Mouse (Mus musculus) erythroblast, adult 5-6 weeks (primary cell): ENCODE measurements around the gene Mfsd9. TPM values are rescaled to one million over a fixed set of nuclear protein-coding genes. Genes with fewer than 3 reads are reported as not detected.

Source experiments
- ATAC-seq: replicated peaks from 2 replicates; pipeline ENCODE4 v1.8.0; 2016; ENCODE audit warnings: moderate number of reproducible peaks, mild to moderate bottlenecking, moderate TSS enrichment, inconsistent platforms; ENCODE audit not compliant: poor library complexity, low FRiP score, severe bottlenecking
- total RNA-seq, 2 experiments: library from RNA; stranded (forward) in 1 of 2; stranded (reverse) in 1 of 2; fragments of 150-400 nt in 1 of 2; fragments of 200-764, 138-1000 nt in 1 of 2; gene quantifications; 2 replicates each; pipeline versions ENCODE4 v1.2.3 to v1.2.4; 2015 to 2017; ENCODE audit warnings: low replicate concordance in 2 of 2

Gene Mfsd9
- total RNA-seq (2015; ENCODE audit: low replicate concordance) (0.63 TPM in 1 of 2 replicates, not detected in the other), total RNA-seq (2017; ENCODE audit: low replicate concordance) (1.5 and 2.6 TPM in 2 replicates)

DNA sequence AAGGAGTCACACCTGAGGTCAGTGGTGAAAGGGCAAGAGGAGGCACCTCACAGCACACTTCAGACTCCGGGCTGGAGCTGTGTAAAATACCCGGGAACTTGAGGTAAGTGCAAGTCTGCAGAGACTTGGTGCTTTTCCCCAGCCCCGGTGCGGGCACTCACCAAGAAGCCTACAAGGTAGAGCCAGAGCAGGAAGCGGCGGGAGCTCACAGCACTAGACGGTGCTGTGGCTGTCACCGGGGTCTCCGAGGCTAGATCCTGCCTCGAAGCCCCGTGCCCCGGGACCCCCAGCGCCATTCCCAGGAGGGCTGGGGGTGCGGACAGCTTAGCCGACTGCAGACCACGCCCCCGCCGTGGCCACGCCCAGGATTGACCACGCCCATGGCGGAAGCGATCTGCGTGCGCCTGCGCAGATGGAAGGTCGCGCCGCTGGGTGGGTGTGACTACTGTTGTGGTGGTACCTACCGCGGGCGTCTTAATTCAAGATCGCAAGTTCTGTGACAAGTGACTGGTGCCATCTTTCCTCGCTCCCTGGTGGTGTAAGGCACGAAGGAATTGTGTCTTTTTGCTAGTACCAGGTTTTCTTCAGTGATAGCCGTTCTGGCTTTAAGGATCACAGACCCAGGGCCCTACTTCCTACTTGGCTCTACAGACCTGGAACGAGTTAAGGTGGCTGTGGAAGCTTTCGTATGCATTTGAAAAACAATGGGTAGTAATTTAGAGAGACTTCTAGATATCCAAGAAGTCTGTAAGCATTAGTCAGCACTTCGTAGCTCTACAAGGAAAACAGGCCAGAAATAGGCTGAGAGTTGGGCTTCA, at the start of gene Mfsd9:
Gene Mfsd9 (minus strand): TSS at position 364 of the 818 bp plus-strand sequence.
- peak; percentile 98 for ATAC-seq

DNA sequence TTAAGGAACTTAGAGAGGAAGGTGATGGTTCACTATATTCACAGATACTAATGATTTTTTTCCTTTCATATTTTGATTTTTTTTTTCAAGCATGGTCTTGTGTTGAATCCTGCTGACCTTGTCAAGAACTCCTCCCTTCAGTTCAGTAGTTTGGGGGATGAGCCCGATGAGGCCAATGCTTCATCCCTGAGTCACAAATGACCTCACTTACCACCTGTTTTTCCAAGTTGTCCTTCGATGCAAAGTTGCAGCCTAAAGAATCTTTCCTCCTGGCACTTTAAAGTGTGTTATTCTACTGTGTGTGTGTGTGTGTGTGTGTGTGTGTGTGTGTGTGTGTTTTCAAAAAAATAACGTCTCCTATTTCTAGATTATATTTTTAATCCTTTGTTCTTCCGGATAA, 45.0 kb upstream of the Mfsd9 start:
- no peak for ATAC-seq

DNA sequence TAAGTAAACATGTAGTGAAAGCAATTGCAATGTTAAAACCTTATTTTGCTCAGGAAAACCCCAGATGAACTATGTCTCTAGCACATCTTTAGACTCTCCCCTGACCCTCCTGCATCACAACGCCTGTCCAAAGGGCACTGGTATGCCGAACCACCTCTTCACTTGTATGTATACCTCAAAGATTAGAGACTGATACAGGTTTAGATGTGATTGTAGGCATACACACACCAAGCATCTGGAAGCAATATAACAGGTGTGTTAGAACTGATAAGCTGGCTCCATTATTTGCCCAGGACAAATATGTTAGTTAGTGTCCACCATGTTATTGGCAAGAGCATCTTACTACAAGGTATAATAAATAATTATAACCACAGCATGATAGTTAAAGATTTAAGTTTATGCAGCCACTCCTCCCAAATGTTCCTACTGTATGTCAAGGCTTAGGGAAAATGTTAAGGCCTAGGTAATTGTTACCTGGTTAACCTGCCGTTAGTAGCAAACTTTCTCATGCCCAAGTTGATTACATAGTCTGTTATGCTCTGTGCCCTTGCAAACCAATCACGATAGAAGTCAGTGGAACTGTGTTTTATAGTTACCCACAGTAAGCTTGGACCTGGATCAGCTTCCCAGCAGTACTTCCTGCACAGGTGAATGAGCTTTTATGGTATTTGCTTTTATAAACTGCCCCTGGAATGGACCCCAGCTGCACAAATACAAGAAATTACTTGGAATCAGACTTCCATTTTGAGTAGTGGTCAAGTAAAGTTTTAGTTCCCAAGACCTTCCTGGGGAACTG, 40.4 kb upstream of the Mfsd9 start:
- no peak for ATAC-seq

DNA sequence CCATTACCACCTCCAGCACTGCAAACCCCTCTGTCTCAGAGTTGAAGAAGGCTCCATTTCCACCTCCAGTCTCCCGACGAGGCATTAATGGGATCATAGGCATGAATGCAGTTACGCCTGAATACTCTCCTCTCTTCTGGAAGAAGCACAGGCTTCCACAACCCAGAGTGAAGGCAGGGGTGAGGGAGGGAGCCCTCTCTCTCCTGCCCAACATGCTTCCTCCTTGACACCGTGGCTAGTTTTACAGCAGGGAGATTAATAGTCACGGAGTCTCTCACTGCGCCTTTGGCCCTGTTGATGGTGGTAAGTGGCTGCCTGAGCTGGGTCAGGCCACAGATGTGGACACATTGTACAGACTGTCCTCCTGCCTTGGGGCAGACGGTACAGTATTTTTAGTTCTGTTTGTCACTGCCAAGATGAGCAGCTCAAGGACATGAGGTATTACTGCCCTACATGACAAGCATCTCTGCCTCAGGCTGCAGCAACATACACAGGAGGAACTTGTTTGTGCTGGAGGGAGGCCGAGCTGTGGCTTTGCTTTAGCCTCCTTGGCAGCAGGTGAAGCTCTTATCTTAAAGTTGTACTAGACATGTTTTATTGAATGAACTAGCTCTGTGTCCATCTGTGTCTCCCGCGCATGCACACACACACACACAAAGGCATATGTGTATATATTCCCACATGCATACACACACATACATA, 38.9 kb upstream of the Mfsd9 start:
- no peak for ATAC-seq

DNA sequence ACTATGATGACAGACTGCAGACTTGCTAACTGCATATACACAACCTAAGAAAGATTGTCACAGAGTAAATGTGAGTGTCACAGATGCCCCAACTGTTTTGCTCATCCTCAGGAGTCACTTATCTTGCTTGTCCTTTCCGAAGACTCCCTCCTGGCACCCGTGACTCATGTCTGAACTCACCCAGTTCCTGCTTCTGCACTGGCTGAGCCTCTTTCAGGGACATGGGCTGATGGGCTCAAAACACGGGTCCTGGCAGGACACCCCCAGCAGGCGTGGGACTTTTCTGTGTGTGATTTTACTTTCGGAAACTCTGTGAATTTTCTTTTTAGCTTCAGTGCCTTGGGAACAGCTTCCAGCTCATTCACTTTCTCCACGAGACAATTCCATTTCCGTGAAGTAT, 35.3 kb upstream of the Mfsd9 start:
- no peak for ATAC-seq

DNA sequence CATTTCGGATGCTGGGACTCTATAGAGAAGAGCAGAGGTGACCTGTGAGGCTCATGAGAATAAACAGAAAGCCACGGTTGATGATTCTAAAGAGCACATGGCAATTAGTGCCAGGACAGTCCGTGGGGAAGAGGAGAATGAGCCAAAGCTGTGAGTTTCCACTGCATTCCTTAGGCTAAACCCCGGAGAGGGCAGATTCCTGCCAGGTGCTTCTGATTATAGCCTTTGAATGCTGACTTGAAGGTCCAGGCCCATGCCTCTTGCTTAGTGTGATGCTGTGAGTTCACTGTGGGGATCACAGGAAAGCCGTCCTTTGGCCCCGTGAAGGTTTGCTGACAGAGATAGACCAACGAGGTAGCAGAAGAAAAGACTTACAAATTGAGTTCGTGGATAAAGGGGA, 34.4 kb upstream of the Mfsd9 start:
- ATAC-seq, result no peak

DNA sequence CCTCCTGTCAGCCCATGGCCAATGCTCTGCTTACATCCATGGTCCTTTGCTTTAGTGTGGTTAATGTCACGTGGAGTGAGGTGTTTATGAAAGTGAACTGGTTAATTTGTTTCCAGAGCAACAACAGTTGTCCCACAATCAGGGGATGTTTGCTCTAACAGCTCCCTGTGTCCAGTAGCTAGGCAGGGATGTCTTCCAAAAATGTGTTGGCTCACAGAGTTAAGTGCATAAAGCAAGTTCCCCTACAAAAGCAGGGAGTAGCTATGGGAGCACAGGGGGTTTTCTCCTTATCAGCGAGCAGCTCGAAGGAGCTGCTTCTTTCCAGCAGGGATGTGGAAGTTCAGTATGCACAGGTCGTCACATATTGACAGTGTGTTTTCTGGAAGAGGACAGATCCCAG, 34.0 kb upstream of the Mfsd9 start:
- ATAC-seq, result no peak

- ATAC-seq, result no peak
These were observed 24.8 kb upstream of the Mfsd9 start for GRCm38 (mm10) chr1:40815071-40815845.

DNA sequence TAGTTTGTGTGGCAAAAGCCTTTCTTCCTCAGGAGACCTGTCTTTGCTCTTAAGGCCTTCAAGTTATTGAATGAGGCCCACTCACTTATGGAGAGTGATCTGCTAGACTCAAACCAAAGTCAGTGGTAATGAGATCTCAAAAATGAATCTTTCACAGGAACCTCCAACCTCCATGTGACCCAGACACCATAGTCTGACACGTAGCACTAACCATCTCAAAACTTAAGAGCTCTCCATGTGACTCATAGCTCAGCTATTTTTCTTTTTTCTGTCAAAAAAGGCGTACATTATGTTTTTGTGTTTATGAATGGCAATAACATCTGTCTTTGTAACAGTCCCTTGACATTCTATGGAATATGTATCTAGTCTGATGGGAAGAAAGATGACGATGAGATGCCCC, 18.2 kb upstream of the Mfsd9 start:
- no peak for ATAC-seq

DNA sequence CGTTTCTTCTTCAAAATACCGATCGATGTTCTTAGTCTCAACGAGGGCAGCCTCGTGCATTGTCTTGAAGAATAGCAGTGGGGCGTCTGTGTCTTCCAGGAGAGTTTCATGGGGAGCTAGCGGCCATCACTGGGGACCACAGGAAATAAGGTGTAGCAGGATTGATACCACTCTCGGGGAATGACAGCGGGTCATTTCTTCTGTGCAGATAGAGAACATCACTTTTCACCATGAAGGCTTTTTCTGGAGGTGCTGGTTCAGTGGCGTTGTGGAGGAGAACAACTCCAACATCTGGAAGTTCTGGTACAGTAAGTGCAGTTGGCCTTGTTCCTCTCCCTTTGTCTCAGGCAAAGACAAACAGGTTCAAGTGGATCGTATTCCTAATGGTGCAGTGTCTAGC, 15.4 kb upstream of the Mfsd9 start:
- ATAC-seq, result no peak

- ATAC-seq, result no peak
These were observed 14.9 kb upstream of the Mfsd9 start, which contains the start of gene Tmem182 for GRCm38 (mm10) chr1:40805351-40805750. Tmem182 (plus strand) TSS chr1:40805601.

DNA sequence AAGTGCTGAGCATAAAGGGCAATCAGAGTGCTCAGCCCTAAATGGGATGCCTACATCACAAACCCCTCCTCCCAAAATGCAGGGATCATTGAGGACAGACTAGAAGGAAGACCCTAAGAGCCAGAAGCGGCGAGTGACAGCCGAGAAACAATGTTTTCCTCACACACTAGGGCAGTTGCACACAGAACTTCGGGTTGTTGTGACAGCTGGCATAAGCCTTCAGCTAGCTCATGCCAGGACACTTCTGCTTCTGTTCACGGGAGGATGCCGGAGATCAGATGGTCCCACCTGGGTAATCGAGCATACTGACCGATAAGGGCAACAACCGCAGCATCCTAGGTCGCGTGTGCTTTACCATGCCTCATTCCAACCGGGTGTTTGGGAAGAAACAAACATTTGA, 13.6 kb upstream of the Mfsd9 start:
- no peak for ATAC-seq

DNA sequence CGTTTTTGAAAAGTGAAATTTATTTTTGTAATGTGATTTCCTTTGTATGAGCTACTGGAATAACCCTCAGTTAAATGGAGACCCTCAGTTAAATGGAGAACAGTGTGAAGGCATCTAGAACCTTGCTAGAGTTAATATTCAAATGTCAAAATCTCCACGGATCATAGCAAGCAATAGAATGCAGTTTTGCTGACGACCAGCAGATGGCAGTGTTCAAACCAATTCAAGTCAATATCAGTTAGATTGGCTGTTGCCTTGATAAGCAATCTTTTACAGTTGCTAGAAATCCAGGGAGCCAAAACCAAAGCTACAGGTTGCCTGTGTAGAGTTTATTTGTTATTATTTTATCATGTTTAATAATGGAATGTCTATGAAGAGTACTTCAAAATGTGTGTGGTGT, 12.3 kb upstream of the Mfsd9 start:
- ATAC-seq, result peak; percentile 64

- ATAC-seq, result no peak
These were observed 10.4 kb upstream of the Mfsd9 start for GRCm38 (mm10) chr1:40800908-40801307.

- ATAC-seq, result no peak
These were observed 8.6 kb upstream of the Mfsd9 start for GRCm38 (mm10) chr1:40799121-40799520.

- ATAC-seq, result peak; percentile 78
These were observed 6.9 kb upstream of the Mfsd9 start for GRCm38 (mm10) chr1:40797348-40797747.

- ATAC-seq, result no peak
These were observed 5.0 kb upstream of the Mfsd9 start for GRCm38 (mm10) chr1:40795508-40795907.

DNA sequence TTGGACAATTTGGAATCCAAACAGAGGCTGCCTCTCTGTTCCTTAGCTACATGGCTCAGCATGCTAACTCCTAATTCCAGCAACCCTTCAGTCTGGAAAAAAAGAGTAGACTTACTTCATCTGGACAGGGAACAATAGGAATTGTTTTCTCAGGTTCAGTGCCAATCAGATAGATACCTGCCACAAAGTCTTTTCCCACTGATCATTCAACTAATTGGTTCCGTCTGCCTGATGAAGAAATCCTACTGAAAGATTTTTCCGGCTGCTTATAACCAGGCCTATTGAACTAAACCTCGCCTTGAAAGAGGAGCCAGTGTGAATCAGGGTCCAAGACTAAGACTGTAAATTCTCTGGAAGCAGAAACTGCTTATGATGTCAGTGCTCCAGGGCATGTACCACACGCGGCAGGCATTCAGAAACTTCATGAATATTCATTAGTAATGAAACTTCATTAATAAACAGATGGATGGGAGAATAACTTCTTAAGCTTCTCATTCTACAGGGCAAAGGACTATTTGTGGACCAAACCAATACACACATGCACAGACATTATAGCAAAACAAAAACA, 737 bp downstream of the Mfsd9 start:
- ATAC-seq, result no peak

GRCm38 (mm10) chr1:40788956-40789355, 1.5 kb downstream of the Mfsd9 start:
- ATAC-seq, result no peak
